Mouse (Mus musculus): ENCODE results near the gene Ints1.

DNA sequence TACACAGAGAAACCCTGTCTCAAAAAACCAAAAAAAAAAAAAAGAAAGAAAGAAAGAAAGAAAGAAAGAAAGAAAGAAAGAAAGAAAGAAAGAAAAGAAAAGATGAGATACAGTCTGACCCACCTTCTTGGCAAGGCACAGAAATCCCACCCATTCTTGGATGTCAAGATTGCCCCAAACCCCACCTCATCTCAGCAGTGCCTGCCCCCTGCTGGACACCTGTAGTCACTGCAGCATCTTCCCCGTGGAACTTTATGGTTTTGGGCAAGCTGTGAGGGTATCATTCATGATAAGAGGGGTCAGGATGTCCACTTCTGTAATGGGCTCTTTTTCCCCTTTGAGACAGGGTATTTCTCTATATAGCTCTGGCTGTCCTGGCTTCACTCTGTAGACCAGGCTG lies 41.8 kb upstream of the Ints1 start:
- TF ChIP-seq SIN3A (IDR thresholded peaks at IDR 0.05; ENCODE audit: low read length) = no peak
- peak; percentile 74 to 89 (median 88) for TF ChIP-seq CTCF (IDR thresholded peaks at IDR 0.05 in 2 of 3, conservative IDR thresholded peaks at IDR 0.05 in 1 of 3; ENCODE audit: control insufficient read depth in 1 of 3, insufficient read depth in 1 of 3, low read depth in 2 of 3, low read length in 3 of 3, poor library complexity in 1 of 3, severe bottlenecking in 1 of 3)
- TF ChIP-seq POLR2AphosphoS2 (IDR thresholded peaks at IDR 0.05; ENCODE audit: low read length) = no peak
- no peak for TF ChIP-seq EP300 (IDR thresholded peaks at IDR 0.05; ENCODE audit: low read depth in 1 of 2, low read length in 2 of 2)
- no peak for TF ChIP-seq POLR2A (IDR thresholded peaks at IDR 0.05; ENCODE audit: control insufficient read depth in 1 of 2, insufficient read depth in 1 of 2, low read depth in 1 of 2, low read length in 2 of 2, poor library complexity in 1 of 2)
- no peak for TF ChIP-seq MYC (IDR thresholded peaks at IDR 0.05; ENCODE audit: low read depth, low read length)
- no peak for TF ChIP-seq GATA1 (IDR thresholded peaks at IDR 0.05; ENCODE audit: low read depth, low read length)
- TF ChIP-seq MXI1 (IDR thresholded peaks at IDR 0.05; ENCODE audit: low read depth, low read length) = no peak

Measured in MEL (cell line).